Mouse (Mus musculus) gastrocnemius, adult 8-10 months (tissue): ENCODE results near the gene Anapc4. TPM values are rescaled to one million over a fixed set of nuclear protein-coding genes. Genes with fewer than 3 reads are reported as not detected.
A peak's percentile ranks its signal among the peaks of the same experiment; 100 is the strongest.

Experiments
- DNase-seq, 2 experiments: peaks; one replicate each; pipeline ENCODE4 v3.0.0; 2022; ENCODE audit warnings: low spot score in 2 of 2
- total RNA-seq, 4 experiments: library from RNA; stranded (reverse); gene quantifications; 2 replicates each; pipeline ENCODE4 v1.2.4; 2022

Gene Anapc4
- 10 to 100 TPM; 24.9 to 35.0 (median 28.4) TPM for total RNA-seq

DNA sequence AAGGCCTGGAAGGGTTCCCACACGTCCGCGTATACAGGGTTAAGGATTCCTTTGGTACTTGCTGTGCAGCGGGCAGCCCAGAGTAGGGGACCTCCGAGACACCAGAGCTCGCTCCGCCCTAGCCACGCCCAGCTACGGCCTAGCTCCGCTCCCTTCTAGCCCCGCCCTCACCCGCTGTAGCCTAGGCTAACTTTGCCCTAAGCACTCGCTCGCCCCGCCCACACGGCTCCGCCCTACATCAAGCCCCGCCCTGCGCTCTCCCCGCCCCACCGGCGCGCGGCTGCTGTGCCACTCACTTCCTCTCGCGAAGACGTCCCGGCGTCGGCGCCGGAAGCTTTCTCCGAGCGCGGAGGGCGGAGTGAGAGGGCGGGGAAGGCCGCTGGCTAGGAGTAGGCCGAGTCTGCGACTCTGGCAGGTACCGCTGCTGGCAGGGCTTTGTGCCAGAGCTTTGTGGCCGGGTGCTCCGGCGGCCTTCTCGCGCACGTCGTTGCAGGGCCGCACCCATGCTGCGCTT, at the start of gene Anapc4:
TSS of gene Anapc4 (plus strand) at position 252 of the 514 bp plus-strand sequence.
- DNase-seq: peak; percentile 100

DNA sequence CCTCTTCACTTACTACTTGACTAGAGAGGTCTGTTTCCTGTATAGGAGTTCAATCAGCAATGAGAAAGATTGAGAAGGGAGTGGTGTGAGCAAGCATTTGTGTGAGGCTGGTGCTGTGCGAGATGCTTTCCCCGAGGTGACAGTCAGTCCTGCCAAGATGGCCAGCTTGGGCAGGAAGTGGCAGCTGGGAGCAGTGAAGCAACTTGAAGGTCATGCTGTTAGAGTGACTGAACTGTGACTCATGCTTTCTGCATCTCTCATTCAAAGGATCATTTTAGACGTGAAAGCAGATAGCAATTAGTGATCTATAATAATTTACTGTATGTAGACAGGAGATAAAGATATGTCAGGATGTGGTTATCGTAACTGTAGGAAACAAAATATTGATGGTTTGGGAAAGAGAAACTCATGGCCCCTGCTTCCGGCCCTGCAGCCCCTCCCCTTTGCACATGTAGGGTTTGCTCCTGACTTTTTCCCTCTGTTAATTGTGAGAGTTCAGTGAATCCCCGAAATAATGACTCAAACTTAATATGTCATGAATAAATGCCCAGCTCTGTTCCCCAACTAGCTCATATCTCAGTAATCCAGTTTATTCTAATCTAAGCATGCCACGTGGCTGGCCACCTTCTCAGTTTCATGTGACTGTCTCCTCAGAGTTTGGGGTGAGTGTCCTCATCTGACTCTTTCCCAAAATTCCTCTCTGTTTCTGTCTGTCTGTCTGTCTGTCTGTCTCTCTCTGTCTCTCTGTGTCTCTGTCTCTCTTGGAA, 47.1 kb upstream of the Anapc4 start:
- DNase-seq: no peak

DNA sequence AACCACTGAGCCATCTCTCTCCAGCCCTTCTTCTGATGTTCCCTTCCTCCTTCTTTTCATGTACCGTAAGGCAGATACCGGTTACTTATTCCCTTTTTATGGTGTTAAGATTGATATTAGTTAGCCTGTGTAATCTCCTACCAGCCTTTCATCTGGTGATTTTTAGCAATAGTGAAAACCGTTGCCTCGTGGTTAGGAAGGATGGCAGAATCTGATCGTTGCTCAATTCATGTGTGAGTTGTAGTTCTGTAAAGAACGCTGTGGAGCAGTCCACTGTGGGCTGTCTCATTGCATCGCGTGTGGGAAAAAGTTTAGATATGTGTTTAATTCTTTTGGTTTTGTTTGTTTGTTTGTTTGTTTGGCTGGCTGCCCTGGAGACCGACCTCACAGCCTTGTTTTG, 40.6 kb upstream of the Anapc4 start:
- no peak for DNase-seq

DNA sequence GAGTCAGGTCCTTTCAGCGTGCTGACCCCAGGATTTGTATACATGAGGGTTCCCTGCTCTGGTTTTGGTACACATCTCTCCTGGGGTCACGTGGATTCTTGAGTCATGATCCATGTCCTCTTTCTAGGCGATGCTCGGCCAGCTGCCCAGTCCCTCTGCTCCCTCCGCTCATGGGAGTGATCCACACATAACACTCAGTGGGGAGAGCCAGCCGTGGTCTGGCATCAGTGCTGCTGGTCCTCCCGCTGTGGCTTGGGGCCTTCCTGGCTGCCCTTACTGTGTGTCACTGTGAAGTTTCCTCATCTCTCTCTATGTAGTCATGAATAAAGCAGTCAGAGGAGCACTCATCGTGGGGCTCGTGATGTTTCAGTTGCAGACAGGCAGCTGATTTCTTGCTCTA, 39.7 kb upstream of the Anapc4 start:
- DNase-seq: peak in 1 of 2 experiments; percentile 10

DNA sequence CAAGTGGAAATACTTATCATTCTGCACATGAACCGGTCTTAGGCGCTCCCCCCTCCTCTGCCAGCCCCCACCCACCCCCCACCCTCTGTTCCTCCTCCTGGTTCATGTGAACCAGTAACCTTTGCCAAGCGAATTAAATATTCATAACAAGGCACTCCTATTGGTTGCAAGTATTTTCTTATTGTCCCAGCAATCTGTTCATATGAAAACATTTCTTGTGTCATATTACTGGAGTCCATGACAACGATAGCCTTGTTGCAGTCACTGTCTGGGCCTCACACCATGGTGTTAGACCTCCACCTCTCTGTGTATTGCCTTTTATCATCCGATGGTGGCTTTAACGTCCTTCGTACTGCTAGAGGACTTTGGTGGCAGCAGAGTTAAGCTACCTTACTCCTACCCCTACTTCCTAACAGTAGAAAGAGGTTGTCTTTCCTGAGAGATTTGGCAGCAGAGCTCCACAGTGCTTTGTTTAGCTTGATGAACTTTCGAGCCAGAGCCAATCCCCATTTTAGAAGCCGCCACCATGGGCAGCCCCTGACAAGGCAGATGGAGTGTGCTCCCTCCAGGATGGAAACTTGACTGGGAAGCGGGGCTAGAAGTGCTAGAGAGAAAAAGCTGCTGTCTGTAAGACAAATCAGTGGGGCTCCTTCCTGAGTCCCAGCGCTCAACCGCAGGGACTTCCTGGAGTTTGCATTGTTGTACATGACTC, 34.4 kb upstream of the Anapc4 start:
- DNase-seq: no peak

DNA sequence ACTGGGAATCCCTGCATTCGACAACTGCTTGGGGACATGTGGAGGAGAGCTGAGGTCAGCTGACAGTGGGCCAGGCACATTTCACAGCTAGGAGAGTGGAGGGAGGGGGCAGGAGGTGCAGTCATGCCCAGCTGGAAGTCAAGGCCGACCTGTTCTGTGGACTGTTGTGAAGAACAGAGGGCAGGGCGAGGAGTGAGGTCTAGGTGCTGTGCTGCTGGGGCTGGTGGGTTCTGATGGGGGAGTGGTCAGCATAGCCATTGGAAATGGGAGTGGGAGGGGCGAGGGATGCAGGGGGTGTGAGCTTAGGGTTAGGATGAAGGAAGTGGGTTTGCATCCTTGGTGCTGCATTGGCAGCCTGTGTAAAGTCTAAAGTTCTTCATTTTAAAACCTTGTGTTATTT, 28.0 kb upstream of the Anapc4 start:
- no peak for DNase-seq

DNA sequence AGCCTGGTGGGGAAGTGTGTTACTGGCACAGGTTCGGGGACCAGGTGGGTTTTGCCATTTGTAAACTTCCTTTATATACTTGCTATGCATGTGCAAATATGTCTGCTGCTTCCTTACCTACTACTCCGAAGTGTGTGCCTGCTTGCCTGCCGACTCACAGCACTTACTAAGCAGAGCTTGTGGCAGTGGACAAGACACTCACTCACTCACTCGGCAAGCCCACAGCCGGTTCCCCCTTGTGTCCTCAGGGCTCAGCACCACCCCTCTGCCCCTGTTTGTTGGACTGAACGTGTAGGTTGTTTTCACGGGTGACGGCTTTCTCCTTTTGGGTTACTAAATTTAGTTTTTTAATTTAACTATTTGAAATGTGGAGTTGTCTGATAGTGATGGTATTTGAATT, 27.5 kb upstream of the Anapc4 start:
- DNase-seq: no peak

DNA sequence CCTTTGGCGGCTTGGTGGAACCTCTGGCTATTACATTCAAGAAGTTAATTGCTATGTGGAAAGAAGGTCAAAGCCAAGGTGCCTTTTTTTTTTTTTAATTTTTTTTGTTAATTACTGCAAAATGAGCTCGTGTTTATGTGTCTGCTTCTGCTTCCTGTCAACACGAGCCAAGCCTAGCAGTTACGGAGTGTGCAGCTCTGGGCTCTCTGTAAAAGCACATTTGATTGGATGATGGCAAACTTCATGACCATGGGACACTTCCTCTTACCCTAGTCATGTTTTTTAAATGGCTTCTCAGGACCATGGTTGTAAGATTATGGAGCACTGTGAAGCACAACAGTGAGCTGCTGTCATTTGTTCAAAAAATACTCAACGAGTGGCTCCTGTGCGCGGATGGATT, 26.8 kb upstream of the Anapc4 start:
- DNase-seq: no peak

DNA sequence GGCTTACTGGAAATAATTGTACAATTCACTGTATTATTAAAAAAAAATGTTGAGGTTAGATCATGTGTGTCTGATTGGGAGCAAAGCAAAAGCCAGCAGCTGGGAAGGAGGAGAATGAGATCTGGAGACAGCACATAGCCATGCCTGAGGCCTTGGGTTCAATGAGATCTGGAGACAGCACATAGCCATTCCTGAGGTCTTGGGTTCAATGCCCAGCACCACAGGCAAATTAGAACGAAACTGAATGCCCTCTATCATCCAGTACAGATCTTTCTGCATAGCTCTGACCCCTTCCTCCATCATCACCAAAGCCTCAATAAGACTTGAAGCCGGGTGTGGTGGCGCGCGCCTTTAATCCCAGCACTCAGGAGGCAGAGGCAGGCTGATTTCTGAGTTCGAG, 23.4 kb upstream of the Anapc4 start:
- no peak for DNase-seq

DNA sequence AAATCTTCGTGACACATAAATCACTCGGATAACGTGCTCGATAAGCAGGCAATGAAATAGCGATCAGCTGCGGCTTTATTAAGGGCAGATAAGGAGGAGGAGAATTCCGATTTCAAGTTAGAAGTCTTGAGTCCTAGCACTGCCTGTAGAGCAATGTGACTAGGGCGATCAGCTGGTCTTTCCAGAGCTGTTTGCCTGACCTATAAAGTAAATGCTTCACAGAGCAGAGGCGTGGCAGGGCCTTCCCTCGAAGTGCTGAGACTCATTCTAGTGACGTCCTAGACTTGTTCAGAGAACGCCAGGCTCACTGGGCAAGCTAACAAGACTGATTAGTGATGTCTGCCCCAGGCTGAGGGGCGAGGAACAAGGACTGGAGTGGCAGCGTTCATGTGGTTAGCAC, 22.8 kb upstream of the Anapc4 start:
- no peak for DNase-seq

DNA sequence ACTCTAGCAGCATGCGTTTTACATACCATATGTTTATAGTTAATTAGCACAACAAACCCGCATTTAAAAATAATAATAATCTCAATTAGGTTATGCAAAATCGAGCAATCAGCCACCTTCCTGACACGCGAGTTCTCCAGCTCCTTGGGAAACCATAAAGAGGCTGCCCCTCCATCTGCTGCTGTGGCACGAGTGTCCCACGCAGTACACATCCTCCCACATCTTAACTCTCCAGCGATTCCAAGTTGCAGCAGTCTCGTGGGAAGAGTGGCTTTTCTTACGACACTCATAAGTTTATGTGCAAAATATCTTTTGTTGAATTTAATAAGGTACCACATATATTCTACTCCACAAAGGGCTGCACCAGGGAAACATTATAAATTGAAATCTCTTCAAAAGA, 21.4 kb upstream of the Anapc4 start:
- DNase-seq: no peak

DNA sequence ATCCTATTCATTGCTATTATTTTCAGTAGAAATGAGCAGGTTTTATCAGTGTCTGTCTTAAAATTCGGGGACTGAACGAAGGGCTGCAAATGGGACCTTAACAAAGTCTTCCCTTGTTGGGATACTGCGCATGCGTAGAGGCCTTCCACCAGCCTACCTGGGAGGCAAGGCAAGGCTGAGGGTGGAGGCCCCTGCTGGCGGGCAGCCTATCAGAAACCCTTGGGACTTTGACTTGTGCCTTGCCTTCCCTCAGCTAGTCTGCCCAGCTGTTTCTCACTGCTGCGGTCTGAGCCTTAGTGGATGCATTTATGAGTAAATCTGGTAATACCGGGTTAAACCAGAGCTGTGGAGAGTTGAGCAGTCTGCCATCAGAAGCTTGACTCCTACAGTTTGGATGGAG, 20.5 kb upstream of the Anapc4 start:
- no peak for DNase-seq

DNA sequence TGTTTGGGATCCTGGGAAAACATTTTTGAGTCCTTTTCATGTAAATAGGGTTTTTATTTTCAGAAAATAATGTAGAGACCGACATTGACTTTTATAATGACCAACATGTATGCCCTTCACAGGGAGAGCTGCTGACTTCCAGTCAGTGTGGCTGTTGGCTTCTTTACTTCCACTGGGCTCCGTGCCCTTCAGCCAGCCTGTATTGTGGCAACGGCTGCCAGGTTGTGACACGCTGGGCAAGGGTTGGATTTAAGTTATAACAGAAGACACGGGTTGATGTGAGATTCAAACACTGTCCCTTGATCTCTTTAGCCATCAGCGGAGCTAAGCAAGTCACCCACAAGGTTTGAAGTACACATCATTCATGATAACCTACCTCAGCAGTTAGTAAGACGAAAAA, 15.1 kb upstream of the Anapc4 start:
- no peak for DNase-seq

DNA sequence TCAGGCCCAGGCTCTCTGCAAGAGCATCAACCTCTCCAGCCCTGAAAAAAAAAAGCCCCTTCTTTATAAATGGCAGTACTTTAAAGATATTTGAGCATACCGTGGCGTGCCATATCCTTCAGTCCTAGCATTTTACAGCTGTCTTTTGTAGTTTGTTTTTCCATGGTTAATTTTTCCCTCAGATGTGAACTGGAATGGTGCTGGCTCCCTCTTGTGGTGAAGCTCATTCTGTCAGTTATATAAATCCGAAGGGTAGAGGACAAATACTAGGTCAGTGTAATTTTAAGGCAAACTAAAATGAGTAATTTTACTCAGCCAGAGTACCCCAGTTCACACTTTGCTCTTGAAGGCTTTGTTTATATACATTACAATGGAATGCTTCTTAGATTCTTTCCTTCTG, 12.1 kb upstream of the Anapc4 start:
- no peak for DNase-seq

DNA sequence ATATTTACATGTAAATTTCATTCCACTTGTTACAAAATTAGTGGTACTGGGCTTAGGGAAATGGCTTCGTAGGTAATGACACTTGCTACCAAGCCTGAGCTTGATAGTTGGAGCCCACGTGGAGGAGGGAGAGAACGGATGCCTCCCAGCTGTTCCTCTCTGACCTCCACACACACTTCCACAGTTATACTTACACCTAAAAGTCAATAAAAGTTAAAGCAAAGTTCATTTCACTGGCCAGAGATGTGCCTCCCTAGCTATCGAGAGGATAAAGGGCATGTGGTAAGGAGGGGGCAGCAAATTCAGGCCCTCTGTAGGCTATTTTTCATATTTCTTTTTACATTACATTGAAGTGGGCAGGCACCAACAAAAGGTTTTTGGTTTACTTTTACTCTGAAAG, 5.9 kb upstream of the Anapc4 start:
- DNase-seq: no peak

DNA sequence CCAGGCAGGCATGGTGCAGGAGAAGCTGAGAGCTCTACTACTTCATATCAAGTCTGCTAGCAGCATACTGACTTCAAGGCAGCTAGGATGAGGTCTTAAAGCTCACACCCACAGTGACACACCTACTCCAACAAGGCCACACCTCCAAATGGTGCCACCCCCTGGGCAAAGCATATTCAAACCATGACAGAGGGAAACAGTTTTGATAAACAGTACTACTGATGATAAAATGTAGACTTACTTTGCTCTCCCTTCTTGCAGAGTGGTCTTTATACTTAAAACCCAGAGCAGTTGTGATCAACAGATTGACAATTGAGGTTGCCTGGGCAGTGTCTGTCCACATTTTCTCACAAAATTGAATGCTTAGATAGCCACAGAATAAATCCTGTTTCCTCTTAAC, 807 bp upstream of the Anapc4 start:
- no peak for DNase-seq

DNA sequence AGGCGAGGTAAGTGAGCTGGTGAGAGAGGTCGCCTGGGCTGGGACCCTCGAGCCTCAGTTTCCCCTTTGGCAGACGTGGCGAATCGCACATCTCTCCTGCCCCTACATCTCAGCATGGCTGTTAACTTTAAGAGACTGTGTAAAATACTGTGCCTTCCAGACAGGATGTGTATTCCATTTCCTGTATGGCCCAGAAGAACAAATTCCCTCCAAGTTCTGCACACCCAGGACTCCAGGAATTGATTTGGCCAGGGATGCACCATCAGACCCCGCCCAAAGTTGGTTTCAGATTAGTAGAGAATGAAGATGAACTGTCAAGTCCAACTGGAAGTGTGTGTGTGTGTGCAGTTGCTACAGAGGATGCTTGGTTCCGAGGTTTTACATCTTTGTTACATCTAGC, 574 bp downstream of the Anapc4 start:
- DNase-seq: no peak

DNA sequence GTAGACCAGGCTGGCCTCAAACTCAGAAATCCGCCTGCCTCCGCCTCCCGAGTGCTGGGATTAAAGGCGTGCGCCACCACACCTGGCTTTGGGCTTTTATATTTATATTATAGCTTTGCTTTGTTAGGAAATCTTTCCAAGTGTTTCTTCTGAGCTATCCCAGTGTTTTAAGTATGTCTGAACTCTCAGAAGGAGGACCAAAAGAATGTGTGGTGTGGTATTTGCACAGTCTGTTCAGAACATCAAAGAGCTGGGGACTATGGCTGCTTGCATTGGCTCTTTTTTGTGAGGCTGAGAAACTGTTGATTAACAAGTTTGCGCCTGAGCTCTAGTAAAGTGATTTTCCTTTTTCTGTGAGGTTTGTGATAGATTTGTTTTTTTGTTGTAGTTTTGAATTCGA, 10.5 kb downstream of the Anapc4 start:
- no peak for DNase-seq

DNA sequence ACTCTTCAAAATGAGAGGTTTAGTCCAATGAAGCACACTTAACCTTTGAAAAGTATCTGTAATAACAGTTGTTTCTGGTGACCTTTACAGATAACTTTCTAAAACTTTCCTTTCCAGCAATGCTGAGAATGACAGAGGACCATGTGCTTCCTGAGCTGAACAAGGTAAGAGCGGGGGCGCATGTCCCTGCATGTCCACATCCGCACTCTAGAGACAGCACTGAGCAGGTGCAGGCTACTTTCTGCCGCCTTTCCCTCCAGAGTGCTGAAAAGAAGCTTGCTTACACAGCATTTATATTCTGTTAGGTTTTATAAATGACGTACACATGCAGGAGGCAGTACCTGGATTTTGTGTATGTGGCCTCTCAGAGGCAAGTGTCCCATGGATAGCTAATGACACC, 21.9 kb downstream of the Anapc4 start:
- no peak for DNase-seq

DNA sequence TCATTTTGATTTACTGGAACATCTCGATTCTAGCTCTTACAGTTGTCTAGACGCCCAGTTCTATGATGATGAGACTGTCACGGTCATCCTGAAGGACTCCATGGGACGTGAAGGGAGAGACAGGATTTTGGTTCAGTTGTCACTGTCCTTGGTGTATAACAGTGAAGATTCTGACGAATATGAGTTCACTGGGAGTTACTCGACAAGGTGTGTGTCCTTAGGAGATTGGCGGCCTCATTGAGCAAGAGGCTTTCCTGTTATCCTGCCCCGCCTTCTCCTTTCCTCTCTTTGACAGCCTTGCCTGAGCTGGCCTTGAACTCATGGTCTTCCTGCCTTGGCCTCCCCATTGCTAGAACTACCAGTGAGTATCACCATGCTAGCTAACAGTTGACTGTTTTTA, 30.6 kb downstream of the Anapc4 start:
- no peak for DNase-seq

DNA sequence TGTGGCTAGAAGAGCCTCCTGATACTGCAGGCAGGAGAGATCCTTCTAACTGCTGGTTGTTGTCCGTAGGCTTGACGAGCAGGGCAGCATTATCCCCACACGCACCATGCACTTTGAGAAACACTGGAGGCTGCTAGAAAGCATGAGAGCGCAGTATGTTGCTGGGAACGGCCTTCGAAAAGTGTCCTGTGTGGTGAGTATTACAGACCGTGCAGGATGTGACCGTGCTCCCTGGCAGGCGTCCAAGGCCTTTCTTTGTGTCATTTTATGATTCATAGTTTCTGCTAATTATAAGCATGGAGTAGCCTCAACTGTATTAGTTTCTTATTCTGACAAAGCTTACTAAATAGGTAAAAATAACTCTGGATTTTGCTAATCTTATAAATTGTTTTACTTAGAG, 32.0 kb downstream of the Anapc4 start:
- peak in 1 of 2 experiments; percentile 12 for DNase-seq

DNA sequence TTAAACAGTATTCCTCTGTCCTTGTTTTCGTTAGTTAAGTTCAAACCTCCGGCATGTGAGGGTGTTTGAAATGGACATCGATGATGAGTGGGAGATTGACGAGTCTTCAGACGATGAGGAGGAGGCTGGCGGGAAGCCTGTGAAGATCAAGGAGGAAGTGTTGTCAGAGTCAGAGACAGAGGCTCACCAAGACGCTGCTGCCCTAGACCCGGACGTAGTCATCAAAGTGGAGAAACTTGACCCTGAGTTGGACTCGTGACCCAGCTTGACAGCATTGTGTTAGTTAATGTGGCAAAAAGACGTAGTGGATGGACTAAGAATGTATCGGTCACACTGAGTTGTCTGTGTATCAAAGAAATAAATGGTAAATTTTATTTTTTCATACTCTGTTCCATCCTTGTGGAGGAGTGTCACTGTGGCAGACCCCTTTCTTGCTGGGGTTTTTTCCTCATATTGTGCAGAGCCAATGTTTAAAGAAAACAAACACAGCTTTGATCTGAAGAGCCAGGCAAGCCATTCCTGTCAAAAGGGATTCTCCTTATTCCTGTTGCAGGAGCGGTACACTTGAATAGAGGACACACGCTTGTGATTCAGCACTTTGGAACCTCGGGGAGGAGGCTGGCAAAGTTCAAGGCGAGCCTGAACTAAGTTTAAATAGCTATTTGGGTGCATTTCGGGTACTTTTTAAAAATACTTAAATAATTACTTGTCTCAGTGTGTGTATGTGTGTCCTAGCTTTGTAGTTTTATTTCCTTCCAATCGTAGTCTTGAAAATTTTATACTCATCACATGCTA, 32.7 kb downstream of the Anapc4 start:
- no peak for DNase-seq
